Mouse (Mus musculus): ENCODE data around the gene Plekhf1. TPM values are rescaled to one million over a fixed set of nuclear protein-coding genes. Genes with fewer than 3 reads are reported as not detected.

The Plekhf1 gene
- polyA plus RNA-seq, 1 experiment from 2014 or later, result 2.2 TPM

DNA sequence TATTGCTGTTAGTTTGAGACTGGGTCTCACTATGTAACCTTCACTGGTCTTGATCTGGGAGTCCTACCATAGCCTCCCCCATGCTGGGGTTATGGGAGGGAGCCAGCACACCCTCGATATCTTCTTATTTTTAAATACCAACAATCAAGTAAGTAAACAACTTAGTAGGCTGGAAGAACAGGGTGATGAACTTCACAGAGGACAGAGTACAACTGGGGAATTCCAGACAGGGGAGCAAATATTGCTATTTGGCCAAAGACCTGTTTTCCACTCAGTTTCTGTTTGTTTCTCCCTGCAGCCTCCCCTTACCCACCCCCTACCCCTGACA is 43.4 kb downstream of the Plekhf1 start:
- Histone ChIP-seq H3K9me3 (no peaks in the 10 kb centered on the region), H3K27me3 (replicated peaks) (no peaks in the 10 kb centered on the region), H3K4me2 (peak overlapping the region; percentile 88), H3K4me1 (peaks cover 14% of the 10 kb centered on the region), H3K4me3 (peak overlapping the region; percentile 71), H3K9ac (peak overlapping the region; percentile 84), H3K36me3 (peaks cover 8% of the 10 kb centered on the region), H3K27ac (replicated peaks) (peak overlapping the region; percentile 88; the same call in 1 of the 2 replicates)
- WGBS, result 33% methylated on average over 1 of the region's 1 CpGs
- ATAC-seq (ENCODE audit: extremely low read depth, insufficient number of reproducible peaks, low FRiP score, low TSS enrichment), result no peak

DNA sequence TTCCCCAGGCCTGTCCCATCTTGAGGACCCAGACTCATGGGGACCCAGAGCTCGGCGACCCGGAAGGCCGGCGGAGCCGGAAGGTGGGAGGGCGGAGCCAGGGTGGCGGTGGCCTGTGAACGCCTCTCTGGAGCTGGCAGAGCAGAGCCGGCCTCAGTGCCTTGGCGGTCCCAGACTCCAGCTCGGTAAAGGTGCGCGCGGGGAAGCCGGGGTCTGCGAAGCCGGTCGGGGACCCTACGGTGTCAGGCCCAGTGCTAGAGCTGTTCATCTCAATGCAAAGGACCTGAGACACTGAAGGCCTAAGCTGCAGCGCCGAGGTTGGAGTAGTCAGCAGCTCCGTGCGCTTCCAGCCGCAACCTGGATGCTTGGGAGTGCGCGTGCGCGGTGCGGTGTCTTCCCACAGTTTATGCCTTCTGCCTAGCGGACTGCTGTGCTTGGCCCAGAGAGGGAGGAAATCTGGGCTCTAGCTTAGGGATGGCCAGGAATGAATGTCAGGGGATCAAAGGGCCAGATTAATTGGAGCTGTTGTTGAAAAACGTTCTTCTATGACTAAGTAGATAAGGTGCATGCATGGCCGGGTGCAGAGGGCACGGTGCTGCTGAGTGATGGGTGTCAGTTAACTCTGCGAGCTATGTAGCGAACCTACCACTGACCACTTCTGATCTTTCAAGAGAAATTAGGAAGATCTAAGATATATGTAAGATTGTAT is 44.0 kb downstream of the Plekhf1 start:
- Histone ChIP-seq H3K27ac (replicated peaks) (peak overlapping the region; percentile 88), H3K9me3 (no peaks in the 10 kb centered on the region), H3K36me3 (peaks cover 5% of the 10 kb centered on the region; the same call in 1 of the 2 replicates), H3K4me3 (peak overlapping the region; percentile 71), H3K9ac (peak overlapping the region; percentile 84), H3K27me3 (replicated peaks) (no peaks in the 10 kb centered on the region), H3K4me1 (peaks cover 14% of the 10 kb centered on the region), H3K4me2 (peak overlapping the region; percentile 88)
- 3% methylated on average over 36 of the region's 36 CpGs for WGBS
- peak; percentile 51; the same call in 1 of the 2 replicates for ATAC-seq (ENCODE audit: extremely low read depth, insufficient number of reproducible peaks, low FRiP score, low TSS enrichment)

DNA sequence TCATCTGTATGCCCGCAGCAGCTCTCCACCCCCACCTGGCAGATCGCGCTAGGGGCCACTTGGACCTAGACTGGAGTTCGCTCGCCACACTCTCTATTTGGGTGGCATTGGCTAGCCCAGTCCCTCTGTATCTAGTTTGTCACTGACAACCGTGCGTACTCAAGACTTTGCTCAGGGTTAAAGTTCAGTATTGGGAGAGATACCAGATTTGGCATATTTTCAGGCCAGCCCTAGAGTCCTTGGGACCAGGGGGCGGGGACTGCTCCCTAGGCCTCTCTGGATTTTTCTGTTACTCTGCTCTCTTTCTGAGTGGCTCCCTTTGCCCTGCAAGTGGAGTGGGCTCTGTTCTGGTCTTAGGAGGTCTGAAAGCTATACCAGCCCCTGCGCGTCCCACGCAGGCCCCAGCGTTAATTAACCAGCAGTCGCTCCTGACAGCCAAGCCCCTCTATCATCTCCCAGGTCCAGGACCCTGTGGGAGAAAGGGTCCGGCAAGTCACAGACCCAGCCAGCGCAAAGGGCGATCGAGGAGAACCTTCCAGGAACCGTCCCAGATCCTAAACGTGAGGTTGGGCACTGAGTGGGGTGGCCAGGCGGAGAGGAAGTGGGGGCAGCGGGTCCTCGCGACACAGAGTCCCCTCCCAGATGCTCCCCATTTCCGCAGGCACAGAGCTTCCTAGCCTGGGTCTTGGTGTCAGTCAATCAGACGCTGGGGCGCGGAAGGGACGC is 44.7 kb downstream of the Plekhf1 start, which contains the start of gene 1600014C10Rik:
Gene 1600014C10Rik (plus strand): TSS at position 256 of the 726 bp plus-strand sequence.
- H3K4me1 ChIP-seq, result peaks cover 14% of the 10 kb centered on the region
- peak within 1 kb of the TSS; percentile 88 for H3K27ac ChIP-seq (replicated peaks)
- H3K27me3 ChIP-seq (replicated peaks), result no peaks in the 10 kb centered on the region
- no peaks in the 10 kb centered on the region for H3K9me3 ChIP-seq
- ATAC-seq (ENCODE audit: extremely low read depth, insufficient number of reproducible peaks, low FRiP score, low TSS enrichment), result no peak
- peak within 1 kb of the TSS; percentile 88 for H3K4me2 ChIP-seq
- H3K36me3 ChIP-seq, result no peaks in the 10 kb centered on the region
- peak within 1 kb of the TSS; percentile 71 for H3K4me3 ChIP-seq
- 3% methylated on average over 28 of the region's 28 CpGs for WGBS
- peak within 1 kb of the TSS; percentile 84 for H3K9ac ChIP-seq

DNA sequence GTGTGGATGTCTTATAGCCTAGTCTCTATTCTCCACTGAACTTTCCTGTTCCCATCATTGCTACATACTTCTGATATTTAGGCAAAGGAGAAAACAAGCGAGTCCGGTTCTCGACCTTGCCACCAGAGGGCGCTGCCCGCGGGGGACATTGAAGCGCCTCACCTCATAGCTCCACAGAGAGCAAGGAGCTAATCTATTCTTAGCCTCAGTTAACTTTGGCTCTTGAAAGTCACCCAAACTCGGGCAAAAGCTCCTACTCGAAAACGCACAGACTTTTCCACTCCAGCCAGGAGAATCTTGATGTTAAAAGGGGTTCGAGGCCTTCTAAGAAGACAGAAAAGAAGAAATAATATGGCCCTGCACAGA is 45.2 kb downstream of the Plekhf1 start:
- no peaks in the 10 kb centered on the region for H3K36me3 ChIP-seq
- no peak for ATAC-seq (ENCODE audit: extremely low read depth, insufficient number of reproducible peaks, low FRiP score, low TSS enrichment)
- peaks cover 14% of the 10 kb centered on the region for H3K4me1 ChIP-seq
- H3K9me3 ChIP-seq, result no peaks in the 10 kb centered on the region
- H3K4me3 ChIP-seq, result peak overlapping the region; percentile 71
- peak overlapping the region; percentile 88 for H3K4me2 ChIP-seq
- peak overlapping the region; percentile 88 for H3K27ac ChIP-seq (replicated peaks)
- peak overlapping the region; percentile 84 for H3K9ac ChIP-seq
- under 1% methylated on average over 11 of the region's 11 CpGs for WGBS
- no peaks in the 10 kb centered on the region for H3K27me3 ChIP-seq (replicated peaks)

DNA sequence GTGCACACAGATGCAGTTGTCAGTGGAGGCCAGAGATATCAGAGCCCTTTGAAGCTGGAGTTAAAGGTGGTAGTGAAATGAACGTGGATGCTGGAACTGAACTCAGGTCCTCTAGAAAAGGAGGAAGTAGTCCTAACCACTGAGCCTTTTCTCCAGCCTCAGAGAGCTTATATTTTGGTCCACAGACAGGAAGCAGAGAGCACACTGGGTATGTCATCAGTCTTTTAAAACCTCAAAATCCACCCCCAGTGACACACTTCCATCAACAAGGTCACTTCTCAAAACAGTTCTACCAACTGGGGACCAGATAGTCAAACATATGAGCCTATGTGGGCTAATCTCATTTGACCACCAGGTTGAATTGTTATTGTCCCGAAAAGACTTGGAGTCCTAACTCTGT is 46.5 kb downstream of the Plekhf1 start:
- H3K4me1 ChIP-seq, result peaks cover 14% of the 10 kb centered on the region
- no peaks in the 10 kb centered on the region for H3K27me3 ChIP-seq (replicated peaks)
- H3K9ac ChIP-seq, result no peak overlapping the region
- no peak overlapping the region for H3K4me3 ChIP-seq
- H3K27ac ChIP-seq (replicated peaks), result no peak overlapping the region
- ATAC-seq (ENCODE audit: extremely low read depth, insufficient number of reproducible peaks, low FRiP score, low TSS enrichment), result no peak
- H3K4me2 ChIP-seq, result no peak overlapping the region
- H3K9me3 ChIP-seq, result no peaks in the 10 kb centered on the region
- no peaks in the 10 kb centered on the region for H3K36me3 ChIP-seq
- 66% methylated on average over 2 of the region's 2 CpGs for WGBS

DNA sequence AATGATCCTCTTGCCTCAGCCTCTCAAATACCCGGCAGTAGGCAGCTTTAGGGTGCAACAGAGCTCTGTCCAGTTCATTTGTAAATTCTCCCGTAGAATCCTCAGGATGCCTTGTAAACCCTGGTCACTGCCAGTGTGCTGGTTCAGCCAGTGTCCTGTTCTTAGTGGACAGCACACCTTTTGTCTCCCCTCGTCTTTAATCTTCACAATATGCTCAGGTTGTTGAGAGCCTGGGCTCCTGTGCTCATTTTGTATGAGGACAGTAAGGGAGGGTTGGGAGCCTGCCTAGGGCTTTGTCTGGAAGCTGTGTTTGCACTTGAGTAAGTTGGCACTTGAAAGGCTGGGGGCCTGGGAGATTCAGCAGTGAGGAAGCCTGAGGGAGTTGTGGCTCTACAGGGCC is 47.9 kb downstream of the Plekhf1 start:
- no peak overlapping the region for H3K4me2 ChIP-seq
- no peak overlapping the region for H3K27ac ChIP-seq (replicated peaks)
- WGBS, result 60% methylated on average over 3 of the region's 3 CpGs
- ATAC-seq (ENCODE audit: extremely low read depth, insufficient number of reproducible peaks, low FRiP score, low TSS enrichment), result no peak
- peaks cover 14% of the 10 kb centered on the region for H3K4me1 ChIP-seq
- H3K27me3 ChIP-seq (replicated peaks), result peaks cover 7% of the 10 kb centered on the region
- no peaks in the 10 kb centered on the region for H3K9me3 ChIP-seq
- no peaks in the 10 kb centered on the region for H3K36me3 ChIP-seq
- no peak overlapping the region for H3K4me3 ChIP-seq
- H3K9ac ChIP-seq, result no peak overlapping the region

DNA sequence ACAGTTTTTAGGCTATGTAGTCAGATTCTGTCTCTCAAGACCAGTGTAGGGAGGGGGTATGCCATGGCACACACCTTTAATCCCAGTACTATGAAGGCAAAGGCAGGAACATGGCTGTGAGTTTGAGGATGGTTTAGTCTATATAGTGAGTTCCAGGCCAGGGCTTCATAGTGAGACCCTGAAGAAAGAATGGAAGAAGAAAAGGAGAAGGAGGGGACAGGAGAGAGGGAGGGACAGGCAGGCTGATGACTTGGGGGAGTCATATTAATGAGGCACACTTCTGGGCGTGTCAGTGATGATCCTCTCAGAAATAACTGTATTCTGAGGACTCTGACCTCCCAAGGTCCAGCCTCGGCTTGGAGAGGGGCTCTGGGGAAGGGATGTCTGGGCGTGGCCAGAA is 51.8 kb downstream of the Plekhf1 start:
- no peak for ATAC-seq (ENCODE audit: extremely low read depth, insufficient number of reproducible peaks, low FRiP score, low TSS enrichment)
- Histone ChIP-seq H3K27ac (replicated peaks) (no peak overlapping the region), H3K9me3 (no peaks in the 10 kb centered on the region), H3K9ac (no peak overlapping the region), H3K4me2 (no peak overlapping the region), H3K4me3 (no peak overlapping the region), H3K27me3 (replicated peaks) (peaks cover 34% of the 10 kb centered on the region), H3K4me1 (peaks cover 13% of the 10 kb centered on the region), H3K36me3 (no peaks in the 10 kb centered on the region)
- 69% methylated on average over 3 of the region's 3 CpGs for WGBS

DNA sequence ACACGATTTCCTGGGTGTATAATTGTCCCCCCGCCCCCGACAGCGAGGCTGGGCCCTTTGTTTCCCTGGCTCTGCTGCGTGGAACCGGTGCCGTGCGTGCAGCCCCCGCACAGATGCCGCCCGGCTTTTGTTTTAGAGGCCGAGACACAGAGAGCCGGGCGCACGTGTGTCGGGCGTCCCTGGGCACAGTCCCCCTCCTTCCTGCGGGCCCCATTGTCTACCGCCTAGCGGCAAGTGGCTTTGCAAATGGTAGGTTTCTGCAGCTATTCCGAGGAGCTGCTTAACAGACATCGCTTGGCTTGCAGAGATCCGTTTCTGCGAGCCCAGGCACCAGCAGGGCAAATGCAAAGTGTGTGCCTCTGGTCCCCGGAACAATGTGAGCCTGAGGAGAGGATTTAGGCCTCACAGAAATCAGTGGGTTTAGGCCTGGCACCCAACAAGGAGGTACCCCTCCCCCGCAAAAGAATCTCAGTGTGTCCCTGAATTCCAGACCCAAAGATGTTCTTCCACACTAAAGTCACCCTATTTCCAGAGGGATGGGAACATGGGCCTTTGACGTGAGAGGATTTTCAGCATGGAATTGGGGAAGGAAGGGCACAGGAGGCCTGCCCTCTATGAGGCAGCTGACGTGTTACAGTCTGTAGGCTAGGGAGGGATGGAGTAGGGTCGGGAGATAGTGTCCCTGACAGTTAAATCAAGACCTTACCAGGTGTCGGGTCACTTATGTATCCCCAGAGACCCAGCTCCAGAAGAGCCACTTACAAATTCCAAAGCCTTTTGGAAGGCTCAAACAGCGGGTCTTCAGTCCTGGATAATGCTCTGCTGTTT is 53.3 kb downstream of the Plekhf1 start:
- H3K36me3 ChIP-seq, result no peaks in the 10 kb centered on the region
- H3K27me3 ChIP-seq (replicated peaks), result peaks cover 34% of the 10 kb centered on the region
- 12% methylated on average over 31 of the region's 31 CpGs for WGBS
- H3K4me3 ChIP-seq, result peak overlapping the region; percentile 49
- ATAC-seq (ENCODE audit: extremely low read depth, insufficient number of reproducible peaks, low FRiP score, low TSS enrichment), result no peak
- no peak overlapping the region for H3K27ac ChIP-seq (replicated peaks)
- H3K9me3 ChIP-seq, result no peaks in the 10 kb centered on the region
- peak overlapping the region; percentile 75 for H3K4me2 ChIP-seq
- H3K9ac ChIP-seq, result peak overlapping the region; percentile 77
- H3K4me1 ChIP-seq, result peaks cover 13% of the 10 kb centered on the region

DNA sequence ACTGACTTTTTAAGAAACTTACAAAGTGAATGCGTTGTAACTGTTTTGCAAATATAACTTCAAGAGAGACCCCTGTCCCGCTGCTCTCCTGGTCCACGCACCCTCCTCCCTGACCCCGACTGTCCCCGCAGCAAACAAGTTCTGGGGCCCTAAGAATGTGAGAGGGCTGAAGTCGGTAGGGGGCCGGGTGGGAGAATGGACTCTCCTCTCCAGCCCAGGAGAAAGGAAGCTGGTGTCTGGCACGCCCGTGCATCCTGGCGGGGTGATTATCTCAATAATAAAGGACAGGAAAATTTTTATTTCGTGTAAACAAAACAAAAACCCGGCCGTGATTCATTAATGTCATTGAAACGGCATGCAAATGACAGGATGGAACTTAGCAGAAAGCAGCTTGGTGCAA is 53.9 kb downstream of the Plekhf1 start:
- Histone ChIP-seq H3K27me3 (replicated peaks) (peaks cover 34% of the 10 kb centered on the region), H3K9ac (peak overlapping the region; percentile 77), H3K27ac (replicated peaks) (no peak overlapping the region), H3K9me3 (no peaks in the 10 kb centered on the region), H3K4me2 (peak overlapping the region; percentile 75), H3K4me3 (peak overlapping the region; percentile 49), H3K4me1 (peaks cover 13% of the 10 kb centered on the region), H3K36me3 (no peaks in the 10 kb centered on the region)
- WGBS, result 19% methylated on average over 14 of the region's 14 CpGs
- ATAC-seq (ENCODE audit: extremely low read depth, insufficient number of reproducible peaks, low FRiP score, low TSS enrichment), result no peak

DNA sequence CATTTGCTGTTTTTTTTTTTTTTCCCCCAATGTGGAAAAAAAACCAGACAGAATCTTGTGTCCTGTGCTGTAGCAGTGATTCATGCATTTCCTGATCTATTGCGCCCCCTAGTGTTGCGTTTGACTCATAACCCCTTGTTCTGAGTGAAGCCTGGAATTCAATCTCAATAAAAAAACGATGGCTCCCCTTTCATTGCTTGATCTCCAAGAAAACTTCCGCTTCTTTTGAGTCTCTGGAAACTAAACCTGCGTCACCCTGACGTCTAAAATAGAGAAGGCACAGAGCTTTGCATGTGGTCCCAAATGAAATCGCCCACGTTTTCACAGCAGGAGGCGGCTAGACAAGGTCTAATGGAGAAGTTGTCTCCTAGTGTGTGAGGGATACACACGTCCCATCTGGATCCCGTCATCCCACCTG is 60.1 kb downstream of the Plekhf1 start:
- Histone ChIP-seq H3K36me3 (no peaks in the 10 kb centered on the region), H3K9me3 (no peaks in the 10 kb centered on the region), H3K27ac (replicated peaks) (no peak overlapping the region), H3K4me3 (peak overlapping the region; percentile 37), H3K9ac (no peak overlapping the region), H3K4me1 (peaks cover 10% of the 10 kb centered on the region), H3K27me3 (replicated peaks) (peaks cover 7% of the 10 kb centered on the region; the same call in 1 of the 2 replicates), H3K4me2 (peak overlapping the region; percentile 70)
- no peak for ATAC-seq (ENCODE audit: extremely low read depth, insufficient number of reproducible peaks, low FRiP score, low TSS enrichment)
- WGBS, result 10% methylated on average over 11 of the region's 11 CpGs
